Mouse (Mus musculus) ES-Bruce4 (cell line): ENCODE results near the gene Arhgap45.

Source experiments
- CTCF ChIP-seq: IDR thresholded peaks from one replicate; pipeline ENCODE4 v1.8.1; 2011; ENCODE audit warnings: low read depth, low read length
- EP300 ChIP-seq: IDR thresholded peaks from 2 replicates; pipeline ENCODE4 v1.6.1; 2011; ENCODE audit warnings: low read depth, low read length; ENCODE audit not compliant: insufficient read depth
- POLR2A ChIP-seq: IDR thresholded peaks from one replicate; pipeline ENCODE4 v1.8.1; 2011; ENCODE audit warnings: low read length; ENCODE audit not compliant: insufficient read depth

DNA sequence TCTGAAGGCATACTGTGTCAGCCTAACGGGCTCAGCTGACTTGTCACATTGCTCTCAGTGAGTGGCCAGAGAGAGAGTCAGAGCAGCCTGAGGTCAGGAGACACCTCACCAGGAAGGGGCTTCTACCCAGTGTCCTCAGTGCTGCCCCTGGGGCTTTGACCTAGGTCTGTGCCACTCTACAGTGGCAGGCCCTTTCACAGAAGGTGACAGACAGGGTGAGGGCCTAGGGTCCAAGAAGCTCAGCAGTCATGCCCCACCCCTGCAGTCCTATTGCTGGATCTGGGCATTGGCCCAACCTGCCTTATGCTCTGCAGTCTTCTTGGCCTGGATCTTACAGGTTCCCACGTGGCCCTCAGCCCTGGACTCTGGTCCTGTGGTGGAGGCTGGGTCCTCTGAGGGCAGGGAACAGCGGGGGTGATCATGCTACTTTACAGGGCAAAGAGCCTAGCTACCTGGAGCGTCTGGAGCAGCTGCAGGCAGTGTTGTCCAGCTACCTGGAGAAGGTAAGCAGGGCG, 49.5 kb upstream of the Arhgap45 start:
- no peak for TF ChIP-seq POLR2A
- no peak for TF ChIP-seq CTCF
- TF ChIP-seq EP300: no peak
